Mouse (Mus musculus) intestine, postnatal 0 days (tissue): Measurements from ENCODE around the gene Pou2f3. TPM values are rescaled to one million over a fixed set of nuclear protein-coding genes. Genes with fewer than 3 reads are reported as not detected.
A peak's percentile ranks its signal among the peaks of the same experiment; 100 is the strongest.

Experiments
- ATAC-seq: fragments of 200-750 bp; cut with Nextera tagmentation; 2 replicates; pipeline ENCODE4 v1.8.0; 2017; ENCODE audit warnings: mild to moderate bottlenecking, moderate TSS enrichment, moderate library complexity
- H3K27ac ChIP-seq: fragments of 300-500 bp; sonication (generic); 2 replicates; pipeline ENCODE4 v1.5.1; 2014; ENCODE audit warnings: mild to moderate bottlenecking, low read depth, low read length, moderate library complexity
- H3K27me3 ChIP-seq: fragments of 300-500 bp; sonication (generic); replicated peaks from 2 replicates; pipeline ENCODE4 v1.6.1; 2014; ENCODE audit warnings: low read length, mixed read lengths; ENCODE audit not compliant: control insufficient read depth, insufficient read depth
- H3K36me3 ChIP-seq: fragments of 300-500 bp; sonication (generic); 2 replicates; pipeline ENCODE4 v1.6.1; 2014; ENCODE audit warnings: mild to moderate bottlenecking, moderate library complexity; ENCODE audit not compliant: control insufficient read depth, insufficient read depth
- H3K4me1 ChIP-seq: fragments of 300-500 bp; sonication (generic); replicated peaks from 2 replicates; pipeline ENCODE4 v1.6.1; 2014; ENCODE audit warnings: antibody characterized with exemption, low read length, mixed read lengths; ENCODE audit not compliant: control insufficient read depth, insufficient read depth
- H3K4me2 ChIP-seq: fragments of 300-500 bp; sonication (generic); replicated peaks from 2 replicates; pipeline ENCODE4 v1.6.1; 2014; ENCODE audit warnings: low read depth, mild to moderate bottlenecking, moderate library complexity
- H3K4me3 ChIP-seq: fragments of 300-500 bp; sonication (generic); 2 replicates; pipeline ENCODE4 v1.5.1; 2014; ENCODE audit warnings: low read depth, low read length
- H3K9ac ChIP-seq: fragments of 300-500 bp; sonication (generic); 2 replicates; pipeline ENCODE4 v1.6.1; 2014; ENCODE audit warnings: mild to moderate bottlenecking, low read depth, low read length
- H3K9me3 ChIP-seq: fragments of 300-500 bp; sonication (generic); 2 replicates; pipeline ENCODE4 v1.6.1; 2016; ENCODE audit warnings: mixed run types; ENCODE audit not compliant: control insufficient read depth
- CTCF ChIP-seq: sonication (generic); IDR thresholded peaks from 2 replicates; pipeline ENCODE4 v1.5.1; 2016; ENCODE audit warnings: low read depth, mild to moderate bottlenecking, control low read depth, antibody characterized with exemption, moderate library complexity
- WGBS: fragments of 180-500 bp; shearing (Covaris S2); extraction: QIAGEN DNeasy Blood & Tissue Kit; methylation state at CpG from one replicate; pipeline ENCODE4 v1.1.7; 2014; 5-methylcytosine and 5-hydroxymethylcytosine counted together
- polyA plus RNA-seq: library from polyadenylated mRNA; unstranded; fragments of >200 nt; fragmentation: Nextera tagmentation; extraction: Ambion mirVana; gene quantifications from 2 replicates; pipeline ENCODE4 v1.2.1, GENCODE M21; 2015

Pou2f3 gene
- polyA plus RNA-seq, 1 experiment from 2014 or later, result 0.18 TPM

GRCm38 (mm10) chr9:43242432-43242831 is 32.3 kb upstream of the Pou2f3 start:
- H3K4me2 ChIP-seq, result no peak overlapping the region
- no peak overlapping the region for H3K27ac ChIP-seq
- H3K4me3 ChIP-seq, result no peak overlapping the region
- H3K9ac ChIP-seq, result no peak overlapping the region
- 0 out of 2 replicates have a peak, but pooled peaks cover 11% of the 10 kb centered on the region for H3K4me1 ChIP-seq
- no peak for ATAC-seq
- no peaks in the 10 kb centered on the region for H3K36me3 ChIP-seq
- TF ChIP-seq CTCF, result no peak
- no peaks in the 10 kb centered on the region for H3K27me3 ChIP-seq
- 76% methylated on average over 5 of the region's 5 CpGs for WGBS
- no peaks in the 10 kb centered on the region for H3K9me3 ChIP-seq

GRCm38 (mm10) chr9:43241970-43242369 is 31.8 kb upstream of the Pou2f3 start:
- Histone ChIP-seq H3K4me2 (no peak overlapping the region), H3K9ac (no peak overlapping the region), H3K4me3 (no peak overlapping the region), H3K27ac (no peak overlapping the region), H3K9me3 (no peaks in the 10 kb centered on the region), H3K27me3 (no peaks in the 10 kb centered on the region), H3K4me1 (0 out of 2 replicates have a peak, but pooled peaks cover 15% of the 10 kb centered on the region), H3K36me3 (no peaks in the 10 kb centered on the region)
- no peak for TF ChIP-seq CTCF
- no peak for ATAC-seq
- WGBS, result 80% methylated on average over 8 of the region's 8 CpGs

DNA sequence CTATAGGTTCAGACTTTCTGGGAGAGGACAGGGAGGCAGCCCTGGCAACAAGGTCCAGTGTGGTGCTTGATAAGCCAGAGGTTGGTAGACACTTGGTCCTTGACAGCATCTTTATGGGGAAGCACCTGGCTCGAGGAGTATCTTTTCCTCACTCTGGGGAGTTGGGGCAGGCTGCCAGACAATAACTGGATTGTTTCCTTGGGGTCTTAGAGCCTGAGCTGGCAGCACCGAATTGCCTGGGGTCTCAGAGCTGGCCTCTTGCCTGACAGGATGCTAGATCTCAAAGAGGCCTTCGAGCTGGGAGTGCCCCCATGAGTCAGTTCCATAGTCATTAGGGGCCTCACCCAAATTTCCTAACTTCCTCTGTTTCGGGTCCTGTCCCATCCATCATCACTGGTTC is 31.1 kb upstream of the Pou2f3 start:
- H3K4me2 ChIP-seq, result no peak overlapping the region
- 0 out of 2 replicates have a peak, but pooled peaks cover 17% of the 10 kb centered on the region for H3K4me1 ChIP-seq
- H3K36me3 ChIP-seq, result no peaks in the 10 kb centered on the region
- H3K9me3 ChIP-seq, result no peaks in the 10 kb centered on the region
- H3K27ac ChIP-seq, result no peak overlapping the region
- no peak overlapping the region for H3K4me3 ChIP-seq
- ATAC-seq, result no peak
- no peaks in the 10 kb centered on the region for H3K27me3 ChIP-seq
- 69% methylated on average over 4 of the region's 4 CpGs for WGBS
- no peak for TF ChIP-seq CTCF
- no peak overlapping the region for H3K9ac ChIP-seq

GRCm38 (mm10) chr9:43240594-43240900 is 30.4 kb upstream of the Pou2f3 start:
- Histone ChIP-seq H3K4me2 (no peak overlapping the region), H3K4me3 (no peak overlapping the region; the same call in 1 of the 2 replicates), H3K4me1 (0 out of 2 replicates have a peak, but pooled peaks cover 17% of the 10 kb centered on the region), H3K36me3 (no peaks in the 10 kb centered on the region), H3K9ac (0 out of 2 replicates have a peak overlapping the region, but pooled peaks have one; percentile 85), H3K27me3 (no peaks in the 10 kb centered on the region), H3K9me3 (no peaks in the 10 kb centered on the region), H3K27ac (peak overlapping the region; percentile 95; the same call in 1 of the 2 replicates)
- ATAC-seq, result no peak
- WGBS, result 55% methylated on average over 2 of the region's 2 CpGs
- no peak for TF ChIP-seq CTCF

DNA sequence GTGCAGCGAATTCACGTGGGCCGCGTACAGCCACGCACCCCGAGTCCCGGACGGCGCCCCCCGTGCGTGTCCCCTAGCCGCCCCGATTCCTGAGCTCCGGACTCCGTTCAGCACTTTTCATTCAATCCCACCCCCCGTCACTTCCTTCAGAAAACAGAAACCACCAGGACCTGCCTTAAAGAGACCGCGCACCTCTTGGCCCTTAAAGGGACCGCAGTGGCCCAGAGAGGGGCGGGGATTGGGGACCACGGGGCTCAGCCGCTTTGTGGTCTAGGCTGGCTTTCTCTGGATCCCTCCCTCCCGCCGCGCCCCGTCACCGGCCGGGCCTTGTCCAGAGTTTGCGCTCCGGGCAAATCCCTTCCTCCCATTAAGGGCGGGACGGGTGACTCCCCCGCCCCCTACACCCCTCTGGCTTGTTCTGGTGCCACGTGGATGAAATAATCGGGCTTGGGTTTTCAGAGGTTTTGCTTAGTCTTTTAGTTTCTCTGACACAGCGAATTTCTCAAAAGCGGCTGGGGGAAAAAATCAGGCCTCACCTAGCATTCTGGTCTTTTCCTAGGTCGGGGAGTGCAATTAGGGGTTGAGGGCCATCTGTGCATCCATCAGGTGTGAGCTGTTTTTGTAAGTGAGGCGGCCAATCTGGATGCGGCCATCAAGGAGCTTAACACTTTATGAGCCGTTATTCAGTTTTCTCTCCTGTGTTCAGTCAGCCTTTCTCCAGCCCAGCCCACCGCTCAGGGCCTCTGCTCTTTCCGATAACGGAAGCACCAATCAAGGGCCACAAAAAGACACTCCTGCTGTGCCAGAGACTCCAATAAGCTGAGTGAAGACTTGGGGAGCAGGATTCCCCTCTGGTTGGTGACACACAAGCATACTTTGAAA is 29.8 kb upstream of the Pou2f3 start, which contains the start of gene Oaf:
Gene Oaf (minus strand): TSS at position 200 of the 882 bp plus-strand sequence.
- peak; percentile 76 for ATAC-seq
- Histone ChIP-seq H3K27ac (peak within 1 kb of the TSS; percentile 95), H3K4me1 (0 out of 2 replicates have a peak, but pooled peaks cover 17% of the 10 kb centered on the region), H3K9ac (peak within 1 kb of the TSS; percentile 85), H3K36me3 (no peaks in the 10 kb centered on the region), H3K9me3 (no peaks in the 10 kb centered on the region), H3K4me2 (peak within 1 kb of the TSS; percentile 84), H3K27me3 (no peaks in the 10 kb centered on the region), H3K4me3 (peak within 1 kb of the TSS; percentile 78)
- 1% methylated on average over 31 of the region's 44 CpGs for WGBS
- no peak for TF ChIP-seq CTCF

GRCm38 (mm10) chr9:43238631-43239545 is 28.7 kb upstream of the Pou2f3 start:
- peak overlapping the region; percentile 78 for H3K4me3 ChIP-seq
- WGBS, result 2% methylated on average over 45 of the region's 51 CpGs
- ATAC-seq, result 0 out of 2 replicates have a peak, but pooled peaks have one; percentile 14
- H3K4me2 ChIP-seq, result peak overlapping the region; percentile 84
- no peaks in the 10 kb centered on the region for H3K27me3 ChIP-seq
- no peaks in the 10 kb centered on the region for H3K9me3 ChIP-seq
- H3K27ac ChIP-seq, result peak overlapping the region; percentile 95
- H3K36me3 ChIP-seq, result no peaks in the 10 kb centered on the region
- peak overlapping the region; percentile 85 for H3K9ac ChIP-seq
- peak; percentile 31; the same call in 1 of the 2 replicates for TF ChIP-seq CTCF
- 0 out of 2 replicates have a peak, but pooled peaks cover 17% of the 10 kb centered on the region for H3K4me1 ChIP-seq
